Mouse (Mus musculus) A20 (cell line): ENCODE measurements around the gene Kcnh7.

Experiments
- DNase-seq: peaks from one replicate; pipeline ENCODE4 v3.0.0-alpha.2; 2011; ENCODE audit warnings: low read depth, low spot score

Gene Kcnh7

GRCm38 (mm10) chr2:62983936-62984335, 200.2 kb downstream of the Kcnh7 start:
- no peak for DNase-seq

GRCm38 (mm10) chr2:62935273-62935874, 248.7 kb downstream of the Kcnh7 start:
- no peak for DNase-seq

- DNase-seq = no peak
Measured at GRCm38 (mm10) chr2:62928494-62928893, 255.6 kb downstream of the Kcnh7 start.

GRCm38 (mm10) chr2:62928065-62928464, 256.0 kb downstream of the Kcnh7 start:
- no peak for DNase-seq

GRCm38 (mm10) chr2:62923803-62924202, 260.3 kb downstream of the Kcnh7 start:
- DNase-seq = no peak

GRCm38 (mm10) chr2:62907688-62908087, 276.4 kb downstream of the Kcnh7 start:
- no peak for DNase-seq

- no peak for DNase-seq
Measured at GRCm38 (mm10) chr2:62902363-62903353, 281.4 kb downstream of the Kcnh7 start.

- no peak for DNase-seq
Measured at GRCm38 (mm10) chr2:62878763-62879162, 305.3 kb downstream of the Kcnh7 start.

GRCm38 (mm10) chr2:62855391-62855790, 328.7 kb downstream of the Kcnh7 start:
- DNase-seq = no peak

GRCm38 (mm10) chr2:62842630-62843029, 341.5 kb downstream of the Kcnh7 start:
- no peak for DNase-seq

- DNase-seq = no peak
Measured at GRCm38 (mm10) chr2:62834261-62834660, 349.8 kb downstream of the Kcnh7 start.

GRCm38 (mm10) chr2:62819231-62819630, 364.9 kb downstream of the Kcnh7 start:
- no peak for DNase-seq

GRCm38 (mm10) chr2:62816016-62816415, 368.1 kb downstream of the Kcnh7 start:
- DNase-seq = no peak

GRCm38 (mm10) chr2:62808813-62809212, 375.3 kb downstream of the Kcnh7 start:
- DNase-seq = no peak

GRCm38 (mm10) chr2:62807476-62807882, 376.6 kb downstream of the Kcnh7 start:
- no peak for DNase-seq

- DNase-seq = no peak
Measured at GRCm38 (mm10) chr2:62806931-62807330, 377.2 kb downstream of the Kcnh7 start.

- DNase-seq = no peak
Measured at GRCm38 (mm10) chr2:62804030-62804429, 380.1 kb downstream of the Kcnh7 start.

GRCm38 (mm10) chr2:62784460-62785038, 399.5 kb downstream of the Kcnh7 start:
- no peak for DNase-seq

- DNase-seq = no peak
Measured at GRCm38 (mm10) chr2:62746256-62746655, 437.8 kb downstream of the Kcnh7 start.

- no peak for DNase-seq
Measured at GRCm38 (mm10) chr2:62743098-62743497, 441.0 kb downstream of the Kcnh7 start.

GRCm38 (mm10) chr2:62730671-62731070, 453.4 kb downstream of the Kcnh7 start:
- no peak for DNase-seq

- no peak for DNase-seq
Measured at GRCm38 (mm10) chr2:62727732-62728131, 456.4 kb downstream of the Kcnh7 start.
